Mouse (Mus musculus): ENCODE results near the gene Spz1. TPM values are rescaled to one million over a fixed set of nuclear protein-coding genes. Genes with fewer than 3 reads are reported as not detected.
"Not testable (repeated sequence)": the region's sequence is repeated elsewhere in the genome, so short reads cannot be mapped to it uniquely, and the experiment has no call there.

Gene Spz1
- polyA plus RNA-seq, 1 experiment, result 0.08 TPM

DNA sequence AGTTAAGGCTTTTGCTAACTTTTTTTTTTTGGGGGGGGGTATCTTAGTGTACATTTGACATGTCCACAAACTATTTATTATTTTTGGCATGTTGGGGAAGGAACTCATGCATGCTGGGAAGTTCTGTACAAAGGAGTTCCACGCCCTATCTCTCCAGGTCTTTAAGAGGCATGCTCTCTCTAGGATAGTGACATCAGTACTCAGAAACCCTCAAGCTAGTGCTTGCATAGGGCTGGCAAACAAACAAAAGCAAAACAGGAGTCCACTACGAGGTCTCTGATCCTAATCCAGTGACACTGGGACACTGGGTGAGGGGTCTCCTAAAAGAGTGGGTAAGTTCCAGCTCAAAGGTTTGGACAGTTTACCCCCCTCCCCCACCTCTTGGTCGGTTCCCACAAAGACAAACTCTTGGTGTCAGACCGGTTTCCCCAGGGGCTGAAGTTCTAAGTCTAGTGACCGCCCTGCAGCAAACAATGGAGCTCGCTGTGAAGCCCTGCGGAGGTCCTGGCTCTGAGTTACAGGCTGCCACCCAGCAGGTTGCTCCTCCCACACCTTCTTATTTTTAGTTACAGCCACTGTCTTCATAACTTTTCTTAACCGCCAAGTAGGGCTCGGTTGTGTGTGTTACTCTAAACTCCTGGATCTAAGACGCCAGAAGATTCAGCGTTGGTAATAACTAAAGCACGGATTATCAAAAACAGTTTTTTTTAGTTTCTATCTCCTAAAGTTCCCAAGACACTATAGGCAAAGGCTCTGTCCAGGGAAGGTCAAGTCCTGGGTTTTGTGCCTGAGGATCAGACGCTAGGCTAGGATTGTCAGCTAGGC, 33.7 kb upstream of the Spz1 start:
- WGBS, result 3% methylated on average over 13 of the region's 13 CpGs
- Histone ChIP-seq H3K4me1 (ENCODE audit: control insufficient read depth, insufficient read depth, insufficient read length, low read length) (peaks cover 12% of the 10 kb centered on the region; the same call in 1 of the 2 replicates), H3K27ac (ENCODE audit: insufficient read depth, low read depth, low read length) (peak overlapping the region; percentile 93), H3K4me3 (ENCODE audit: low read depth, low read length) (peak overlapping the region; percentile 90), H3K36me3 (ENCODE audit: control insufficient read depth, insufficient read depth, low read length) (no peaks in the 10 kb centered on the region), H3K27me3 (ENCODE audit: control insufficient read depth, insufficient read depth, low read length) (no peaks in the 10 kb centered on the region)
- TF ChIP-seq CTCF (IDR thresholded peaks at IDR 0.05; ENCODE audit: extremely low read depth, insufficient read length, insufficient replicate concordance, low read depth, low read length) (no peak), POLR2A (IDR thresholded peaks at IDR 0.05; ENCODE audit: low read depth, low read length) (no peak)

DNA sequence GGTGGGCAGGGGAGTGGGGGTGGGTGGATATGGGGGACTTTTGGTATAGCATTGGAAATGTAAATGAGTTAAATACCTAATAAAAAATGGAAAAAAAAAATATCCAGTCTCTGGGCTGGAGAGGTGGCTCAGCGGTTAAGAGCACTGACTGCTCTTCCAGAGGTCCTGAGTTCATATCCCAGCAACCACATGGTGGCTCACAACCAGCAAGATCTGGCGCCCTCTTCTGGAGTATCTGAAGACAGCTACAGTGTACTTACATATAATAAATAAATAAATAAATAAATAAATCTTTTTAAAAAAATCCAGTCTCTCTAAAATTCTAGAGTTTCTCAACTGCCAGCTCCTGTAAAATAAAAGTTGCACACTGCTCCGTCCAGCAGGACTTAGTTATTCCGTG, 29.3 kb upstream of the Spz1 start:
- H3K27me3 ChIP-seq (ENCODE audit: control insufficient read depth, insufficient read depth, low read length); H3K4me1 ChIP-seq (ENCODE audit: control insufficient read depth, insufficient read depth, insufficient read length, low read length); H3K27ac ChIP-seq (ENCODE audit: insufficient read depth, low read depth, low read length); H3K36me3 ChIP-seq (ENCODE audit: control insufficient read depth, insufficient read depth, low read length); H3K4me3 ChIP-seq (ENCODE audit: low read depth, low read length): not testable (repeated sequence)
- 83% methylated on average over 4 of the region's 4 CpGs for WGBS

DNA sequence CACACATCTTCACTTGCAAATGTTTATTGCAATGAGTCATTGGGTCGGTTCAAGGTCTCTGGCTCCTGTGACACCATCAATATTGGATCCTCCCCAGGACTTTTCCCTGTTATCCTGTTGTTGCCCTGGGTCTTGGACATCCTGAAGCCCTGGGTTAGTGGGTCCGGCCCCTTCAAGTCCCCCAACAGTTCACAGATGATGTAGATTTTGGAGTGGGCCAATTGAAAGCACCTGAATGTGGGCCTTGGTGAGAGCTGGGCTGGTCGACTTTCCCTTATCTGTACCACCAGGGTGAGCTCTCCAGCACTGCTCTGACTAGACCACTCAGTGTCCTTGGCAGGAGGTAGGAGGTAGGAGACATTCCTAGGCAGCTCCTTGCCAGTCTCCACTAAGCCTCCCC, 19.5 kb upstream of the Spz1 start:
- Histone ChIP-seq H3K27me3 (ENCODE audit: control insufficient read depth, insufficient read depth, low read length) (no peaks in the 10 kb centered on the region), H3K4me3 (ENCODE audit: low read depth, low read length) (no peak overlapping the region), H3K4me1 (ENCODE audit: control insufficient read depth, insufficient read depth, insufficient read length, low read length) (peaks cover 6% of the 10 kb centered on the region), H3K27ac (ENCODE audit: insufficient read depth, low read depth, low read length) (no peak overlapping the region), H3K36me3 (ENCODE audit: control insufficient read depth, insufficient read depth, low read length) (no peaks in the 10 kb centered on the region)
- 58% methylated on average over 3 of the region's 3 CpGs for WGBS
- TF ChIP-seq CTCF (IDR thresholded peaks at IDR 0.05; ENCODE audit: extremely low read depth, insufficient read length, insufficient replicate concordance, low read depth, low read length) (no peak), POLR2A (IDR thresholded peaks at IDR 0.05; ENCODE audit: low read depth, low read length) (no peak)

DNA sequence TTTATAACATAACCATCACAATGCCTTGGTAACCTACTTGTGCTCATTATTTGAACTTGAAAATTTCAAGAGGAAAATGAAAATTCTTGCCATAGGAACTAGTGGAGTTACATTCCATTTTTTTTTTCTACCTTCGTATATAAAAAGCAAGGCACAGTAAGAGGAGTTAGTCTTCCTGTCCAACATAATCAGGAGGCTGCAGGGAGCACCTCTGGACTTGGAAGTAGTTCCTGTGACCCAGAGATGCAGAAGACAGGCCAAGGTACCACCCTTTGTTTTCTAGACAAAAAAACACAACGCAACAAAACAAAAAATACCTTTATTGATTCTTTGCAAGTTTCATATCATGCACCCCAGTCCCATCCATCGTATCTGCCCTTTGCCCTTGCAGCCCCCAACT, 18.9 kb upstream of the Spz1 start:
- no peak overlapping the region for H3K27ac ChIP-seq (ENCODE audit: insufficient read depth, low read depth, low read length)
- TF ChIP-seq POLR2A (IDR thresholded peaks at IDR 0.05; ENCODE audit: low read depth, low read length) (no peak), CTCF (IDR thresholded peaks at IDR 0.05; ENCODE audit: extremely low read depth, insufficient read length, insufficient replicate concordance, low read depth, low read length) (no peak)
- H3K36me3 ChIP-seq (ENCODE audit: control insufficient read depth, insufficient read depth, low read length), result no peaks in the 10 kb centered on the region
- H3K4me1 ChIP-seq (ENCODE audit: control insufficient read depth, insufficient read depth, insufficient read length, low read length), result peaks cover 6% of the 10 kb centered on the region
- no peak overlapping the region for H3K4me3 ChIP-seq (ENCODE audit: low read depth, low read length)
- H3K27me3 ChIP-seq (ENCODE audit: control insufficient read depth, insufficient read depth, low read length), result no peaks in the 10 kb centered on the region
- 85% methylated on average over 3 of the region's 3 CpGs for WGBS

DNA sequence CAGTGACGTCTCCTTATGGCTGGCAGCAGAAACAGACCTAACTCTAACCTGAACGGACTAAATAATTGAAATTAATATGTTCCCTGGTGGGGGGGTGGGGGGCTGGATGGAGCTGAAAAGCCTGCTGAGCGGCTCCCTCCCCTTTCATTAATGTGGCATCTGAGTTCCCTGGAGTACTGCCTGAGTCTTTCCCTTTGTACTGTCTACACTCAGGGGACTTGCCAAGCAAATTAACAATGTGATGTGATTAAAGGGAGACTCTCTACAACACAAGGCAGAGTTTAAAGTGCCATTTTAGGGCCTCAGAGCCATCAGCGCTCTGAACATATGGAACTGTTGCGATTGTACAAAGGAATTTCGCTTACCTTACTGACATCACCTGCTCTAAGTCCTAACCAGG, 18.5 kb upstream of the Spz1 start:
- Histone ChIP-seq H3K4me3 (ENCODE audit: low read depth, low read length) (no peak overlapping the region), H3K4me1 (ENCODE audit: control insufficient read depth, insufficient read depth, insufficient read length, low read length) (peaks cover 6% of the 10 kb centered on the region), H3K27ac (ENCODE audit: insufficient read depth, low read depth, low read length) (no peak overlapping the region), H3K36me3 (ENCODE audit: control insufficient read depth, insufficient read depth, low read length) (no peaks in the 10 kb centered on the region), H3K27me3 (ENCODE audit: control insufficient read depth, insufficient read depth, low read length) (no peaks in the 10 kb centered on the region)
- WGBS, result 75% methylated on average over 6 of the region's 6 CpGs
- no peak for TF ChIP-seq POLR2A (IDR thresholded peaks at IDR 0.05; ENCODE audit: low read depth, low read length)
- no peak for TF ChIP-seq CTCF (IDR thresholded peaks at IDR 0.05; ENCODE audit: extremely low read depth, insufficient read length, insufficient replicate concordance, low read depth, low read length)

DNA sequence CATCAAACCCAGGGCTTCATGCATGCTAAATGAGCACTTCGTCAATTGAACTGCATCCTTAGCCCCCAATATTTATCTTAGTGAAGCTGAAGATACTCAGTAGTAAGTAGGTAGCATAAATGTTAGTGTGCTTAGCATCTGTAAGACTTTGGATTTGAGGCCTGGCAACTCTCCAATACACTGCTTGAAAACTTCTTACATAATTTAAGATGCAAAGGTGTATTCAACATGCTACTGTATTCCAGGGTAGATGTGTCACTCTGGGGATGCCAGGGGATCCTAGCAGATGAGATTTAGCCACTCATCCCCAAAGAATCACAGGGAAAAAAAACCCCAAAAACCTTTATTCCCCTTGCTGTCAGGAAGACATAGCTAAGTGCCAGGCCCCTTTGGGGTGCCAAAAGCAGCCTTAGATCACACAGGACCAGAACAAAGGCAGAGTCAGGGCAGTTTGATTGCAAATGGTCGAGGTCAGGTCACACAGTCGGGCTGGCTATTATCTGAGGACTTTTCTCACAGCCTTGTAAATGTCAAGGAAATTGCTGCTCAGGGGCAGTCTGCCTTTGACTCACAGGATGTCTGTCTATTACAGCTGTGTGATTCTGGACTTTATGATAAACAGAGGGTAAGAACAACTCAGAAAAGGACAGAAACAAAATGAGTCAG, 17.9 kb upstream of the Spz1 start:
- Histone ChIP-seq H3K4me1 (ENCODE audit: control insufficient read depth, insufficient read depth, insufficient read length, low read length) (peaks cover 6% of the 10 kb centered on the region), H3K27ac (ENCODE audit: insufficient read depth, low read depth, low read length) (no peak overlapping the region), H3K27me3 (ENCODE audit: control insufficient read depth, insufficient read depth, low read length) (no peaks in the 10 kb centered on the region), H3K4me3 (ENCODE audit: low read depth, low read length) (no peak overlapping the region), H3K36me3 (ENCODE audit: control insufficient read depth, insufficient read depth, low read length) (no peaks in the 10 kb centered on the region)
- WGBS, result 37% methylated on average over 3 of the region's 3 CpGs
- TF ChIP-seq POLR2A (IDR thresholded peaks at IDR 0.05; ENCODE audit: low read depth, low read length) (no peak), CTCF (IDR thresholded peaks at IDR 0.05; ENCODE audit: extremely low read depth, insufficient read length, insufficient replicate concordance, low read depth, low read length) (no peak)

DNA sequence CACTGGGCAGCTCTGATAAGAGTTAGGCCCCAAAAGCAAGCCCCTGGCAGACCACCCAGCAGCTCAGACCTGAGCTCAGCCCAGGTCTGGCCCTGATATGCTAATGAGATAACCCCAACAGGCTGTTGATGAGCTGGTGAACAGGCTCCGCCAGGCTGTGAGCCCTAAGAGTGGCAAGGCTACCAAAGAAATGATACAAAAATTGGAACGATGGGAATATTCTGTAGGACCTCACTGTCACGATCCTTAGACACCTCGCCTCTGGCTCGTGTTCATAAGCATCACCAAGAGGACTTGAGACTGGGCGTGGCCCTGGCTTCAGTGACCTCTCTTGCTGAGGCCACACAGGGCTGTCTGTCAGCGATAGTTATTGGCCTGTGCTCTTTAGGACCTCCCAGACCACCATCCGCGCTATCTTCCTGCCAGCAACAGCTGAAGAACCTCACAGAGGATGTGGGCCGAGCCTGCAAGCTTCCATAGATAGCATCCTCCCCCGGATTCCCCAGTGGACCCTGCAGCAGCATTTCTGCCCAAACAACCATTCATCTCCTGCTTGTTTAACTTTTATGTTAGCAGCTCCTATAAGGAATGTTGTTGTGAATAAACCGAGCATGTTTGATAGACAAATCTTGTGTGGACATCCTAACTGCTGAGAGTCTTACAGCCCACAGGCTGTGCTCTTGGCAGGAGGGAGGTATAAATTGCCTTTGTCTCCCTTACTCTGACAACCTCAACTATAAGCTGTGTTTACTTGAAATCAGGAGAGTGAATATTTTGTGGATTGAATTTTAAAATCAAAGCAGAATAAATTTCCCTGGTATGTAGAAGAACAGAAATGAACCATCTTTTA, 17.0 kb upstream of the Spz1 start:
- Histone ChIP-seq H3K4me3 (ENCODE audit: low read depth, low read length) (no peak overlapping the region), H3K36me3 (ENCODE audit: control insufficient read depth, insufficient read depth, low read length) (no peaks in the 10 kb centered on the region), H3K27ac (ENCODE audit: insufficient read depth, low read depth, low read length) (no peak overlapping the region), H3K27me3 (ENCODE audit: control insufficient read depth, insufficient read depth, low read length) (no peaks in the 10 kb centered on the region), H3K4me1 (ENCODE audit: control insufficient read depth, insufficient read depth, insufficient read length, low read length) (peaks cover 10% of the 10 kb centered on the region)
- WGBS, result 40% methylated on average over 12 of the region's 12 CpGs
- TF ChIP-seq CTCF (IDR thresholded peaks at IDR 0.05; ENCODE audit: extremely low read depth, insufficient read length, insufficient replicate concordance, low read depth, low read length) (no peak), POLR2A (IDR thresholded peaks at IDR 0.05; ENCODE audit: low read depth, low read length) (no peak)
